Comparison of ENCODE assay signal across 14 mouse cellular contexts in genomic region chr4:111584286-111584685, GRCm38 (mm10).
"Had no signal": no experiment of that assay in that cellular context is flagged by ENCODE, and none has a peak within 500 bp of the region (broad histone marks: within the 10 kb centered on the region; RNA-seq: fewer than 3 reads in every experiment).

No protein-coding gene starts in this region.

- H3K9ac ChIP-seq: liver, embryonic 15.5 days had no signal

- H3K27ac ChIP-seq: left cerebral cortex, adult 2 months; liver, embryonic 15.5 days; midbrain, embryonic 10.5 days had no signal

- H3K27me3 ChIP-seq: liver, embryonic 15.5 days had no signal

- H3K4me2 ChIP-seq: liver, embryonic 11.5 days; liver, embryonic 15.5 days had no signal

- H3K4me3 ChIP-seq: left cerebral cortex, adult 2 months; liver, embryonic 15.5 days; midbrain, embryonic 10.5 days; myocyte had no signal

- H3K9me3 ChIP-seq: liver, embryonic 15.5 days; midbrain, embryonic 10.5 days had no signal

- H3K36me3 ChIP-seq: liver, embryonic 15.5 days; midbrain, embryonic 10.5 days had no signal

- DNase-seq: kidney, adult 2 months; kidney, postnatal 25 days; lung, adult 2 months; lung, postnatal 10 days; lung, postnatal 4 days; midbrain, embryonic 14.5 days; right cerebral cortex, postnatal 4 days; spleen, adult 18-20 months; thymus, postnatal 36 days had no signal

- H3K4me1 ChIP-seq: liver, embryonic 15.5 days had no signal
